23 mouse cellular contexts compared by ENCODE assay signal in the genomic region with DNA sequence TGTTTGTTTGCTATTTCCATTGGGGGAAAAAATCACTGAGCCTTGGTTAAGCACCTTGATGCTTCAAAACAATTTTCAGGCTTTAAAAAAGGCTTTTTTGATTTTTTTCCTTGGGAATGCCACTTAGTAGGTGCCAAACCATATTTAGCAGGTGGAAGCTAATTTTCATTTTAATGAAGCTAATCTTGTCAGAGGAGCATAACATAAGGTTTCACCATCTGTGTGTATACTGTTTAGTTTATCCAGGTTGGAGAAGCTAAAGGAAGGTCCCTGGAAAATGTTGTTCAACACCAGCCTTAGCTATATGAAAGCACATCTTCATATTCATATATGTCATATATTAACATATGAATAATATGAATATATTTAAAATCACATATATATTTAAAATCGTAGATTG.
"Had no signal": no experiment of that assay in that cellular context is flagged by ENCODE, and none has a peak within 500 bp of the region (broad histone marks: within the 10 kb centered on the region; RNA-seq: fewer than 3 reads in every experiment).

No protein-coding gene starts in this region.

- H3K27ac ChIP-seq: limb, embryonic 12.5 days; limb, embryonic 15.5 days; liver, embryonic 14.5 days; lung, embryonic 15.5 days; neural tube, embryonic 12.5 days; neural tube, embryonic 15.5 days; stomach, postnatal 0 days had no signal

- H3K9ac ChIP-seq: limb, embryonic 12.5 days; limb, embryonic 15.5 days; liver, embryonic 14.5 days; liver, postnatal 0 days; lung, embryonic 15.5 days; neural tube, embryonic 12.5 days; neural tube, embryonic 15.5 days had no signal

- H3K4me1 ChIP-seq: limb, embryonic 12.5 days; limb, embryonic 15.5 days; lung, embryonic 15.5 days; megakaryocyte, embryonic 14.5 days; neural tube, embryonic 12.5 days; neural tube, embryonic 15.5 days had no signal

- H3K9me3 ChIP-seq: limb, embryonic 12.5 days; limb, embryonic 15.5 days; lung, embryonic 15.5 days; neural tube, embryonic 12.5 days; neural tube, embryonic 15.5 days had no signal

- H3K4me3 ChIP-seq: limb, embryonic 12.5 days; limb, embryonic 15.5 days; lung, embryonic 15.5 days; megakaryocyte, embryonic 14.5 days; neural tube, embryonic 12.5 days; neural tube, embryonic 15.5 days had no signal

- DNase-seq: kidney, postnatal 14 days; kidney, postnatal 4 days; left cerebral cortex, postnatal 4 days; liver, postnatal 0 days; lung, postnatal 10 days; lung, postnatal 36 days; midbrain, embryonic 14.5 days; right cerebral cortex, adult 18-20 months; right cerebral cortex, postnatal 14 days; right cerebral cortex, postnatal 4 days; thymus, adult 2 months; thymus, postnatal 14 days; thymus, postnatal 4 days had no signal

- H3K27me3 ChIP-seq: limb, embryonic 12.5 days; limb, embryonic 15.5 days; lung, embryonic 15.5 days; megakaryocyte, embryonic 14.5 days; neural tube, embryonic 12.5 days; neural tube, embryonic 15.5 days had no signal

- H3K36me3 ChIP-seq: limb, embryonic 12.5 days; limb, embryonic 15.5 days; lung, embryonic 15.5 days; neural tube, embryonic 12.5 days; neural tube, embryonic 15.5 days had no signal

- H3K4me2 ChIP-seq: limb, embryonic 12.5 days; limb, embryonic 15.5 days; liver, embryonic 11.5 days; lung, embryonic 15.5 days; midbrain, embryonic 11.5 days; neural tube, embryonic 12.5 days; neural tube, embryonic 15.5 days had no signal

- ATAC-seq: liver, postnatal 0 days had no signal
